Mouse (Mus musculus): Measurements from ENCODE around the gene Kalrn.

Gene Kalrn

DNA sequence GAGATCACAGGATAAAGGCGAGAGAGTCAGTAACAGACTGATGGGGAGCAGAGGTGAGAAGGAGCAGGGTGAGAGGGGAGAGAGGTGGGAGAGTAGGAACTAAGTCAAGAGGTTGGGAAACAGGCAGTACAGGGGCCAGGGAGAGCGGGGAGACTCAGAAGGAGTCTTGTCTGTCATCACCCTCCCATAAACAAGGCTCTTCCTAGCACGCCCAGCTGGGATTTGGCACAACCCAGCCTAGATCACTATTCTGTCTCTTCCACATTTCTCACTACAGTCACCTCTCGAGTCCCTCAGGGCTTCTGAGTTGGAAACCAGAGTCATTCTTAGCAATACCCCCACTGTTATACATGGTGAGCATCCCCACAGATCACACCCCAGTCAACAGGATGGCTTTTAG is 390.1 kb downstream of the Kalrn start:
- DNase-seq (ENCODE audit: low spot score) = no peak

GRCm38 (mm10) chr16:34175625-34176024 is 397.7 kb downstream of the Kalrn start:
- no peak for DNase-seq (ENCODE audit: low spot score)

GRCm38 (mm10) chr16:34172572-34173181 is 400.7 kb downstream of the Kalrn start:
- DNase-seq (ENCODE audit: low spot score) = no peak

GRCm38 (mm10) chr16:34167042-34167441 is 406.3 kb downstream of the Kalrn start:
- no peak for DNase-seq (ENCODE audit: low spot score)

GRCm38 (mm10) chr16:34163086-34163485 is 410.2 kb downstream of the Kalrn start:
- no peak for DNase-seq (ENCODE audit: low spot score)

DNA sequence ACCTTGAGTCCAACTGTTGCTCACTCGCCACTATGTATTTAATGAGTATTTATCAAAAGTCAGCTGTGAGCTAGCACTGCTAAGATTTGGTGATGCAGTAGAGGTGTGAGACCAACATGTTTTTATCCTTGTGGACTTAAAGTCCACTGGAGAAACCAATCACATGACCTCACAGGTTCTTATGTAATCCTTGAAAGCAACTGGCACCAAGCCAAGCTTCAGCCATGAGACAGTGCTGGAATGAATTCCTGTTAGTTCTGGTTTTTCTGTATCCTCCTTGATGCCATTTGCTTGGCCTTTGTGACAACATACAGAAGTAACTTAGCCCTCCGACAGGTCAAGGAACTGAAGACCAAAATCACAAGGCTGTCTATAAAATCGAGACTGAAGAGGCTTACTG is 413.8 kb downstream of the Kalrn start:
- DNase-seq (ENCODE audit: low spot score) = no peak

DNA sequence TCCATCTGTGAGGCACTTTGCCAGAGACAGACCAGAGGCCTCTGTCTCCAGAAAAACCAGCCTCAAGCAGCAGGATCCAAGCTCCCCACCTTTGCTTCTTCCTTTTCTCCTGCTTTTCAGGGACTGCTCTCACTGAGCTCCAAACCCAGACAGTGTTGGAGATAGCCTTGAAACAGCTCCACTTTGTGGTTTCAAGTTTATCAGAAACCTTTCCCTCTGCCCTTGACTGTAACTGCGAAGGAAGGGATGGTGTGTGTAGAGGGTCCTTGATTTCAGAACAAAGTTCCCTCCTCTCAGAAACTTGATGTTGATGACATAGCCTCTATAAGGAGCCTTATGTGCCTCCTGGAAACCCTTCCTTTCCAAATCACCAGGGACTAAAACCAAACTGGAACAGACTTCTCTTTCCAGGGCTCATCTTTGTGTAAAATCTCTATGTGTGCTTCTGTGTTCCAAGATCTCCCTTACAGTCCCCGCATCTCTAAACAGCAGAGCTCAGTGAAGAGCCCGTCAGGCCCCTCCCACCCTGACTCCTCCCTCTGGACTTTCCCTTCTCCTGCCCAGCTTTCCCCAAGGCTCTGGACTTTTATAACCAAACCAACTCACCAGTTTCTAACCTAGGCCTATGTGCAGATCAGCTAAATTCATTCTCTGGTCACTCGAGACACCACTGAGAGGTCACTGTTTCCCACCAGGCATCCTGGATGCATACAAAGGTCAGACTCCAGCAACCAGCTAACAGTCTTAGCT is 415.8 kb downstream of the Kalrn start:
- no peak for DNase-seq (ENCODE audit: low spot score)

GRCm38 (mm10) chr16:34155696-34156095 is 417.6 kb downstream of the Kalrn start:
- DNase-seq (ENCODE audit: low spot score) = no peak

DNA sequence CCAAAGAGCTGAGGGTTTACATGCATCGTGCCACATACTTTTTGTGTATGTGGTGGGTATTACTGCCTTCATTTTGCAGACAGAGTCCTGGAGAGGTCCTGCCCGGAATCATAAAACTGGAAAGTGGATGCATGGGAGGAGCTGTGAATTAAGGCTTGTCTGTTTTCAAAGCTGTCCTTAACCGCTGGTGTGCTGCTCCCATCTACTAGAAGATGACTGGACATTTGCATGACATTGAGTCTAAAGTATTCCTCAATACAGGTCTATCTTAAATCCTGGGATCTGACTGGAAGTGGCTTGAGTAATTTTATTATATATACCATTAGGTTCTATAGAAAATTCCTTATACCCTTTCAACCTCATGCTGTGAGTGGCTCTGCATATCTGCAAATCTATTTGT is 418.4 kb downstream of the Kalrn start:
- no peak for DNase-seq (ENCODE audit: low spot score)

GRCm38 (mm10) chr16:34151528-34152071 is 421.7 kb downstream of the Kalrn start:
- no peak for DNase-seq (ENCODE audit: low spot score)

DNA sequence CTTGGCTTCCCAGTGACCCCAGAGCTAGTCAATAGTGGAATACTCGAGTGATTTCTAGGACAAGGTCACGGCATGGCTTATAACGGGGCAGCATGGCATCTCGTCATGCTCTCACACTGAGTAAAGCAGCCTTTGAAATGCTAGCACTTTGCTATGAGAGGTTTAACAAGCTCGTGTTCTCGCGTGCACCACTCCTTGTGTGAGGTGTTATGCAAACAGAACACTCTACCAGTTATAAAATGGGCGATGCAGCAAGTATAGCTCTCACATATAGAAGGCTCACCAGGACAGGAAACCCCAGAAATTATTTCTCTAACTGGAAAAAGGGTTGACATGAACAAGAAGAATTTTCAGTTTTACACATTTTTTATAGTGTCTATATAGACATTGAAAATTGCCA is 431.7 kb downstream of the Kalrn start:
- no peak for DNase-seq (ENCODE audit: low spot score)

DNA sequence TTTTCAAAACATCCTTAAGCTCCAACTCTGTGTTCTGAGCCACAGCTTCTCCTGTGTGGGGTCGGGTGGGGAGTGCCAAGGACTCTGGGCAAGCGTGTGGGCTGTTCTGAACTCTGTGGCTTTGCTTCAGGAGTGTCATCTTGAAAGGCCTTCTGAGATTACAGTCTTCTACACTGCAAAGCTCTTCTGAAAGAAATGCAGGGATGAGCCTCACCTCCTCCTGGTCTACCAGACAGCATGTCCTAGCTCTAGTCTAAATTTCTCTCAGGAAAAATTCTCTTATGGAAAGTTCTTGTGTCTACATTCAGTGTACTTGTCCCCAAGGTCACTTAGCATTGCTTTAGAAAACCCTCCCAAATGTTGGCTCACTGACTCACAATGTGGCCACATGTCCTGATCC is 438.3 kb downstream of the Kalrn start:
- DNase-seq (ENCODE audit: low spot score) = no peak

DNA sequence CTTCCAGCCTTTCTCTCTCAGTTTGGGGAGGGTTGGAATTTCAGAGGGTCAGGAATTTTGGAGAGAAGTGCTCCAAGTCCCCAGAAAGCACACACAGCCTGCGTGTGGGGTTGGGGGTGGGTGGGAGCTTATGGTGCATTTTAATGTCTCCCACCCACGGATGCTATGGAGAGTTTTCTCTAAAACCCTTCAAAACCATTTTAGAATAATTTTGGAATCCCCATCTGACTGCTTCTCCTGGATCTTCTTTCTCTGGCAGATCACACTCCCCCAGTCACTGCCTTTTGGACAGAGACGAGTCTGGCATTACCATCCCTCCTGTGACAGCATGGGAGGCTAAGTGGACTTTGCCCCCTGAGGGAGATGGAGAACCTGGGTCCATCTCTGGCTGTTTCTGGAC is 438.7 kb downstream of the Kalrn start:
- DNase-seq (ENCODE audit: low spot score) = no peak

DNA sequence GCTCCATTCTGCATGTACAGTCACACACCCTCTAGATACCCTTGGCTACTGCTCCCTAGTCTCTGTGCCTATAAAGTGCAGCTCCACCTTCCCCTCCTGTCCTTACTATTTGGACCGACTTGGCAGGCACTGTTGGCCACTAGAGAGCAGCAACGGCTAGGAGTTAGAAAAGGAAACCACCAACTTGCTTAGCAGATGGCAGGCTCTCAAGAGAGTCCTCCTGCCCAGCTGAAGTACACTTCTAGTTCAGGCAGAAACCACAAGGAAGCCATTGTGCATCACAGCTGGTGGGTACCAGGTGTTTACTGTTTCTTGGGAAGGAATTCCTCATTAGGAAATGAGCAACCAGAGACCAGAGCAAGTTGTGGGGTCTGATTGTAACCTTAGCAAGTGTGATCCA is 447.7 kb downstream of the Kalrn start:
- peak; percentile 35 for DNase-seq (ENCODE audit: low spot score)

DNA sequence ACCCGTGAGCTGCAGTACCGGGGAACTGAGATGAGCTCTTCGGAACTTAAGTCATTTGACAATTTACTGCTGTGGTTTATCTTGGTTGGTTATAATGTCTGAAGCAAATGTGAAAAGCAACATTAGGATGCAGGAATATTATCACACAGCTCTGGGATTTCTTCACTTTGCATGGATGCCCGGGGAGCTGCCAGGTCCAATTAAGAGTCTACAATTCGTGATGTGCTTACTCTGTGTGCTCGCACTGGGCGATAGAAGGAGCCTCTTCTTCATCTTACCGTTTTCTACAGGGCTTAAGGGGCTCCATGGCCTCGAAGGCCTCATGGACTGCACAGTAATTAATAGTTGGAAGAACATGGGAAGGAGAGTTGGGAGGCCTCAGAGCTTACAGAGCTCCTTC is 450.8 kb downstream of the Kalrn start:
- DNase-seq (ENCODE audit: low spot score) = no peak

DNA sequence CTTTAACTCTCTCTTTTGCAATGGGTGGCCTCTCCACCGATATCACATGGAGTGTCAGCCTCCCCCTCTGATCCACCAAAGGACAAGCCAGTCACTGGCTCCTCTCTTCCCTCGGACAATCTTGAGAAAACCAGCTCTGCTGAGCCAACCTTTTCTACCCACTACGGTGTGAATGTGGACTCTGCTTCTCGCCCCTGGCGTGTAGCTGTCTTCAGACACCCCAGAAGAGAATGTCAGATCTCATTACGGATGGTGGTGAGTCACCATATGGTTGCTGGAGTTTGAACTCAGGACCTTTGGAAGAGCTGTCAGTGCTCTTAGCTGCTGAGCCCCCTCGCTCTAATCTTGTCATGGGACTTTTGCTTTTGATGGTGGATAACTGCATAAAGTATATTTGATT is 452.0 kb downstream of the Kalrn start:
- DNase-seq (ENCODE audit: low spot score) = no peak

DNA sequence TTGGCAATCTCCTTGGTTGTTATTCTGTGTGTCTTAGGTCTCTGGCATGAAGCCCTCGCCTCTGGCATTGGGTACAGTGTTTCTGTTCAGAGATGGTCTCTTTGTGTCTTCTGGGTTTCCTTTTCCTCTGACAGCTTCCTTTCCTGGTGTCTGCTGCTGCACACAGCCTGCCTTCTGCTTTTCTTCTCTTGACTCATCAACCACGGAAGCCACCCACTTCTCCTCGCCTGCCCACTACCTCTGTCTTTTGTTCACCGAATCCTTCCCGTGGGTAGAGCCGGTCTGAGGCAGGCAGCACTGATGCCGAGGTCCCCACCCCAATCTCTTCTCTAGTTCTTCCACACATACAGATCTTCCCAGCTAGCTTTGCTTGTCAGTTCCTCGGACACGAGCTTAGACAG is 452.5 kb downstream of the Kalrn start:
- DNase-seq (ENCODE audit: low spot score) = no peak

DNA sequence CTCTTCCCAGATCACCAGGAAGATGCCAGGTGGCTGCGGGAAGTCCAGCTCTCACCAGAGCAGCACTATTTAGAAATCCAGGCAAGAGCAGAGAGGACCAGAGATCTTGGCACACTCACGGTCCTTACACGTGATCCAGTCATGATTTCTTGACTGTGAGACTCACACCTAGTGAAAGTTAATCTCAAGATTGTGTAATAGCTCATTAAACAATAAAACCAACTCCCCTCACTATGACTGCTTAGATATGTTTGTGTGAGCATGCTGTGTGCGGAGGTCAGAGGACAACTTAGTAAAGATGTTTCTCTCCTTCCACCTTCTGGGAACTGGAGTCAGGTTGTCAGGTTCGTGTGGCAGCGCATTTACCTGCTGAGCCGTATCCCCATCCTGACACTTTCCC is 453.5 kb downstream of the Kalrn start:
- DNase-seq (ENCODE audit: low spot score) = no peak

- DNase-seq (ENCODE audit: low spot score) = no peak
These were observed 454.0 kb downstream of the Kalrn start for GRCm38 (mm10) chr16:34119370-34119769.

GRCm38 (mm10) chr16:34114665-34115064 is 458.7 kb downstream of the Kalrn start:
- no peak for DNase-seq (ENCODE audit: low spot score)

DNA sequence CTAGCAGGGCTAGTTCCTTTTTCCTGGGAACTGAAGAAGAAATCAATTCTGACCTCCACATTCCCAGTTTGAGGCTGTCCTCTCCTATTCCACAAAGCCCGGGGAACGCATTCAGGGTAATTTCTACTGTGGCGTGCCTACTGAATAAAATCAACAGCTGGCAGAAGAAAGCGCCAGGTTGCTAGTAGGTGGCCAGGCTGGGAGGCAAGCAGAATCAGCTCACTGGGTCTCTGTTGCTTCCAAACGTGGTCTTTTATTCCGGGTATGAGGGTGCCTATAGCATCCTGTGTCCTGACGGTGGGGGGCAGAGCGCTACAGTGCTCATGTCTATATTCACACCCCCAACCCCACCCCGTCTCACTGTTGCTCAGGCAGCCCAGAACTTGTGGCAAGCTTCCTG is 460.2 kb downstream of the Kalrn start:
- no peak for DNase-seq (ENCODE audit: low spot score)

DNA sequence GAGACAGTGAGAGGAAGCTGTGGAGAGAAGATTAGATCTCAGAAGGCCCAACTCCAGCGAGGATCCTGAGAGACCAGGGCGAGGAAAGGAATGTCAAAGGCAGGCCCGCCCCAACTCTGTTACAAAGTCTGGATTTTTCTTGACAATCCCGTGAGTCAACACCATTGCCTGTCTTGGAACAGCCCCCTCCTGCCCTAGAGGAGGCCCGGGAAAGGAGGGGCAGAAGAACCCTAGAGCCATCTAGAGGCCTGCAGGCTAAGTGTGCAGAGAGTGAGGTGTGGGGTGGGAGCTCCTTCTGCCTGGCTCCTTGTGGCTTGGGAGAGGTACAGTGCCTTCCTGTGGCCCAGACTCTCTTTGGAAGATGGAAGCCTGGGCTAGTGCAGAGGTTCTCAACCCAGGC is 460.8 kb downstream of the Kalrn start:
- DNase-seq (ENCODE audit: low spot score) = no peak

GRCm38 (mm10) chr16:34110840-34111625 is 462.3 kb downstream of the Kalrn start:
- DNase-seq (ENCODE audit: low spot score) = no peak

Data from ovary, postnatal 10 days (tissue).